Mouse (Mus musculus) frontal cortex, adult (tissue): ENCODE data around the gene Clec4b2.
"Not testable (repeated sequence)": the region's sequence is repeated elsewhere in the genome, so short reads cannot be mapped to it uniquely, and the experiment has no call there.

Experiments used
- ATAC-seq: cut with Nextera tagmentation; 2 replicates; pipeline ENCODE4 v1.9.2; 2017; ENCODE audit warnings: mild to moderate bottlenecking, moderate library complexity, mixed read lengths; ENCODE audit not compliant: low TSS enrichment

The Clec4b2 gene

GRCm38 (mm10) chr6:123172593-123172992 lies at the start of gene Clec4b2:
Clec4b2 (plus strand) TSS chr6:123172893.
- ATAC-seq, result no peak

GRCm38 (mm10) chr6:123123195-123123594 lies 49.5 kb upstream of the Clec4b2 start:
- no peak for ATAC-seq

GRCm38 (mm10) chr6:123127173-123127572 lies 45.5 kb upstream of the Clec4b2 start:
- no peak for ATAC-seq

GRCm38 (mm10) chr6:123137766-123138526 lies 34.7 kb upstream of the Clec4b2 start:
- ATAC-seq, result not testable (repeated sequence)

GRCm38 (mm10) chr6:123170106-123170505 lies 2.6 kb upstream of the Clec4b2 start:
- ATAC-seq, result no peak

GRCm38 (mm10) chr6:123171040-123171439 lies 1.7 kb upstream of the Clec4b2 start:
- ATAC-seq, result no peak

- no peak for ATAC-seq
Observed at GRCm38 (mm10) chr6:123175549-123175948, 2.9 kb downstream of the Clec4b2 start.

GRCm38 (mm10) chr6:123184862-123185261 lies 12.2 kb downstream of the Clec4b2 start:
- ATAC-seq, result peak; percentile 74

- no peak for ATAC-seq
Observed at GRCm38 (mm10) chr6:123207187-123208076, 34.7 kb downstream of the Clec4b2 start.

GRCm38 (mm10) chr6:123208077-123208439 lies 35.4 kb downstream of the Clec4b2 start:
- ATAC-seq, result not testable (repeated sequence)

GRCm38 (mm10) chr6:123211726-123212125 lies 39.0 kb downstream of the Clec4b2 start:
- ATAC-seq, result no peak

- ATAC-seq, result no peak
Observed at GRCm38 (mm10) chr6:123227519-123228166, 55.0 kb downstream of the Clec4b2 start.

GRCm38 (mm10) chr6:123229644-123230043 lies 57.0 kb downstream of the Clec4b2 start, which contains the start of gene Clec4n:
Clec4n (plus strand) TSS chr6:123229843.
- ATAC-seq, result no peak

GRCm38 (mm10) chr6:123231149-123231548 lies 58.5 kb downstream of the Clec4b2 start:
- ATAC-seq, result no peak

GRCm38 (mm10) chr6:123237582-123237981 lies 64.9 kb downstream of the Clec4b2 start:
- ATAC-seq, result no peak

GRCm38 (mm10) chr6:123244201-123244600 lies 71.5 kb downstream of the Clec4b2 start:
- ATAC-seq, result no peak

- ATAC-seq, result not testable (repeated sequence)
Observed at GRCm38 (mm10) chr6:123248862-123249261, 76.2 kb downstream of the Clec4b2 start.

- no peak for ATAC-seq
Observed at GRCm38 (mm10) chr6:123252735-123253134, 80.0 kb downstream of the Clec4b2 start.
